Mouse (Mus musculus): Measurements from ENCODE around the gene Rad51b.

The Rad51b gene

GRCm38 (mm10) chr12:79663131-79663892, 366.2 kb downstream of the Rad51b start:
- DNase-seq = peak; percentile 41 to 70

GRCm38 (mm10) chr12:79663893-79664574, 367.0 kb downstream of the Rad51b start:
- DNase-seq = no peak

- DNase-seq = peak in 1 of 2 experiments; percentile 48
Measured at GRCm38 (mm10) chr12:79674846-79675439, 377.9 kb downstream of the Rad51b start.

GRCm38 (mm10) chr12:79675440-79676176, 378.5 kb downstream of the Rad51b start:
- peak; percentile 62 to 81 for DNase-seq

- DNase-seq = no peak
Measured at GRCm38 (mm10) chr12:79676251-79676650, 379.2 kb downstream of the Rad51b start.

- no peak for DNase-seq
Measured at GRCm38 (mm10) chr12:79676896-79677295, 379.8 kb downstream of the Rad51b start.

GRCm38 (mm10) chr12:79679251-79679901, 382.3 kb downstream of the Rad51b start:
- DNase-seq = peak in 1 of 2 experiments; percentile 17

GRCm38 (mm10) chr12:79679941-79680697, 383.0 kb downstream of the Rad51b start:
- DNase-seq = no peak

GRCm38 (mm10) chr12:79680698-79681072, 383.6 kb downstream of the Rad51b start:
- no peak for DNase-seq

- DNase-seq = no peak
Measured at GRCm38 (mm10) chr12:79681571-79681970, 384.5 kb downstream of the Rad51b start.

- no peak for DNase-seq
Measured at GRCm38 (mm10) chr12:79683350-79683749, 386.3 kb downstream of the Rad51b start.

- no peak for DNase-seq
Measured at GRCm38 (mm10) chr12:79683759-79684158, 386.7 kb downstream of the Rad51b start.

GRCm38 (mm10) chr12:79684338-79684737, 387.3 kb downstream of the Rad51b start:
- no peak for DNase-seq

- DNase-seq = peak in 1 of 2 experiments; percentile 24
Measured at GRCm38 (mm10) chr12:79686594-79687325, 389.7 kb downstream of the Rad51b start.

GRCm38 (mm10) chr12:79687683-79688386, 390.8 kb downstream of the Rad51b start:
- no peak for DNase-seq

- no peak for DNase-seq
Measured at GRCm38 (mm10) chr12:79689299-79689698, 392.2 kb downstream of the Rad51b start.

GRCm38 (mm10) chr12:79691929-79692862, 395.1 kb downstream of the Rad51b start:
- no peak for DNase-seq

- DNase-seq = no peak
Measured at GRCm38 (mm10) chr12:79695832-79696434, 398.9 kb downstream of the Rad51b start.

GRCm38 (mm10) chr12:79703555-79703954, 406.5 kb downstream of the Rad51b start:
- no peak for DNase-seq

All from lung, postnatal 4 days (tissue).